Mouse (Mus musculus) lung, postnatal 0 days (tissue): ENCODE measurements around the gene Foxj2. TPM values are rescaled to one million over a fixed set of nuclear protein-coding genes. Genes with fewer than 3 reads are reported as not detected.

Experiments used
- ATAC-seq: fragments of 200-750 bp; cut with Nextera tagmentation; 2 replicates; pipeline ENCODE4 v1.8.0; 2017; ENCODE audit warnings: moderate library complexity
- DNase-seq: peaks from one replicate; pipeline ENCODE4 v3.0.0-alpha.2; 2016; ENCODE audit warnings: low spot score
- H3K27ac ChIP-seq: fragments of 300-500 bp; sonication (generic); 2 replicates; pipeline ENCODE4 v1.5.1; 2014; ENCODE audit warnings: antibody characterized with exemption, mild to moderate bottlenecking, low read length, mixed read lengths
- H3K27me3 ChIP-seq: fragments of 300-500 bp; sonication (generic); replicated peaks from 2 replicates; pipeline ENCODE4 v1.6.1; 2014; ENCODE audit warnings: low read length, mixed read lengths; ENCODE audit not compliant: insufficient read depth
- H3K36me3 ChIP-seq: fragments of 300-500 bp; sonication (generic); 2 replicates; pipeline ENCODE4 v1.6.1; 2014; ENCODE audit warnings: low read length, mixed read lengths; ENCODE audit not compliant: insufficient read depth
- H3K4me1 ChIP-seq: fragments of 300-500 bp; sonication (generic); 2 replicates; pipeline ENCODE4 v1.6.1; 2014; ENCODE audit warnings: antibody characterized with exemption, low read depth, low read length, mixed read lengths; ENCODE audit not compliant: insufficient read depth
- H3K4me2 ChIP-seq: fragments of 300-500 bp; sonication (generic); replicated peaks from 2 replicates; pipeline ENCODE4 v1.6.1; 2014; ENCODE audit warnings: low read depth, mild to moderate bottlenecking, low read length, moderate library complexity, mixed read lengths
- H3K4me3 ChIP-seq: fragments of 300-500 bp; sonication (generic); 2 replicates; pipeline ENCODE4 v1.5.1; 2014; ENCODE audit warnings: low read depth, low read length
- H3K9ac ChIP-seq: fragments of 300-500 bp; sonication (generic); replicated peaks from 2 replicates; pipeline ENCODE4 v1.6.1; 2014; ENCODE audit warnings: low read depth, mild to moderate bottlenecking
- H3K9me3 ChIP-seq: fragments of 300-500 bp; sonication (generic); 2 replicates; pipeline ENCODE4 v1.6.1; 2016; ENCODE audit warnings: low read length, mixed read lengths
- CTCF ChIP-seq: IDR thresholded peaks from 2 replicates; pipeline ENCODE4 v1.5.1; 2016; ENCODE audit warnings: antibody characterized with exemption, mild to moderate bottlenecking
- EP300 ChIP-seq: IDR thresholded peaks from 2 replicates; pipeline ENCODE4 v1.6.1; 2016; ENCODE audit warnings: antibody characterized with exemption, mild to moderate bottlenecking, control low read depth
- WGBS: fragments of 180-500 bp; shearing (Covaris S2); extraction: QIAGEN DNeasy Blood & Tissue Kit; methylation state at CpG from one replicate; pipeline ENCODE4 v1.1.7; 2014; 5-methylcytosine and 5-hydroxymethylcytosine counted together
- polyA plus RNA-seq: library from polyadenylated mRNA; unstranded; fragments of >200 nt; fragmentation: Nextera tagmentation; extraction: Ambion mirVana; gene quantifications from 2 replicates; pipeline ENCODE4 v1.2.1, GENCODE M21; 2015

Gene Foxj2
- polyA plus RNA-seq, 1 experiment from 2014 or later, result 5.5 TPM

GRCm38 (mm10) chr6:122874720-122875389, 55.1 kb downstream of the Foxj2 start:
- peak overlapping the region; percentile 77 for H3K9ac ChIP-seq
- H3K27me3 ChIP-seq, result no peaks in the 10 kb centered on the region
- ATAC-seq (peak; percentile 72), DNase-seq (peak; percentile 61)
- TF ChIP-seq EP300 (no peak), CTCF (no peak)
- no peaks in the 10 kb centered on the region for H3K9me3 ChIP-seq
- peak overlapping the region; percentile 86 for H3K27ac ChIP-seq
- peak overlapping the region; percentile 71 for H3K4me2 ChIP-seq
- H3K4me3 ChIP-seq, result peak overlapping the region; percentile 95
- H3K36me3 ChIP-seq, result no peaks in the 10 kb centered on the region
- WGBS, result under 1% methylated on average over 31 of the region's 31 CpGs
- H3K4me1 ChIP-seq, result peaks cover 4% of the 10 kb centered on the region; the same call in 1 of the 2 replicates

GRCm38 (mm10) chr6:122879141-122879735, 59.5 kb downstream of the Foxj2 start:
- no peak overlapping the region for H3K27ac ChIP-seq
- peaks cover 34% of the 10 kb centered on the region for H3K36me3 ChIP-seq
- H3K9ac ChIP-seq, result no peak overlapping the region
- no peak overlapping the region for H3K4me3 ChIP-seq
- DNase-seq (no peak), ATAC-seq (no peak)
- no peak overlapping the region for H3K4me2 ChIP-seq
- 77% methylated on average over 7 of the region's 7 CpGs for WGBS
- H3K4me1 ChIP-seq, result peaks cover 4% of the 10 kb centered on the region; the same call in 1 of the 2 replicates
- no peaks in the 10 kb centered on the region for H3K27me3 ChIP-seq
- TF ChIP-seq CTCF (no peak), EP300 (no peak)
- H3K9me3 ChIP-seq, result no peaks in the 10 kb centered on the region

- Histone ChIP-seq H3K9ac (no peak overlapping the region), H3K27me3 (no peaks in the 10 kb centered on the region), H3K27ac (no peak overlapping the region), H3K9me3 (no peaks in the 10 kb centered on the region), H3K4me1 (peaks cover 4% of the 10 kb centered on the region; the same call in 1 of the 2 replicates), H3K36me3 (peaks cover 41% of the 10 kb centered on the region), H3K4me2 (no peak overlapping the region), H3K4me3 (no peak overlapping the region)
- TF ChIP-seq EP300, result no peak
- no peak for TF ChIP-seq CTCF
- 75% methylated on average over 7 of the region's 7 CpGs for WGBS
- DNase-seq, result no peak
- ATAC-seq, result no peak
These were observed 60.2 kb downstream of the Foxj2 start for GRCm38 (mm10) chr6:122879781-122880505.

GRCm38 (mm10) chr6:122881287-122881686, 61.6 kb downstream of the Foxj2 start:
- H3K27me3 ChIP-seq, result no peaks in the 10 kb centered on the region
- no peak overlapping the region for H3K9ac ChIP-seq
- H3K9me3 ChIP-seq, result no peaks in the 10 kb centered on the region
- no peak overlapping the region for H3K4me2 ChIP-seq
- no peak for DNase-seq
- no peak overlapping the region for H3K27ac ChIP-seq
- TF ChIP-seq EP300, result no peak
- no peaks in the 10 kb centered on the region for H3K4me1 ChIP-seq
- H3K4me3 ChIP-seq, result no peak overlapping the region
- no peak for ATAC-seq
- 90% methylated on average over 12 of the region's 12 CpGs for WGBS
- H3K36me3 ChIP-seq, result peaks cover 44% of the 10 kb centered on the region

GRCm38 (mm10) chr6:122883603-122884002, 63.9 kb downstream of the Foxj2 start:
- Histone ChIP-seq H3K27ac (no peak overlapping the region), H3K36me3 (peaks cover 65% of the 10 kb centered on the region), H3K27me3 (no peaks in the 10 kb centered on the region), H3K4me3 (no peak overlapping the region), H3K4me2 (no peak overlapping the region), H3K9ac (no peak overlapping the region), H3K4me1 (no peaks in the 10 kb centered on the region), H3K9me3 (no peaks in the 10 kb centered on the region)
- no peak for TF ChIP-seq CTCF
- no peak for ATAC-seq
- no peak for DNase-seq
- WGBS, result 91% methylated on average over 9 of the region's 9 CpGs

- TF ChIP-seq CTCF (no peak), EP300 (no peak)
- no peak overlapping the region for H3K9ac ChIP-seq
- no peak overlapping the region for H3K27ac ChIP-seq
- ATAC-seq, result no peak
- H3K27me3 ChIP-seq, result no peaks in the 10 kb centered on the region
- 91% methylated on average over 2 of the region's 2 CpGs for WGBS
- no peak for DNase-seq
- no peaks in the 10 kb centered on the region for H3K9me3 ChIP-seq
- H3K4me3 ChIP-seq, result no peak overlapping the region
- no peak overlapping the region for H3K4me2 ChIP-seq
- no peaks in the 10 kb centered on the region for H3K4me1 ChIP-seq
- H3K36me3 ChIP-seq, result peaks cover 41% of the 10 kb centered on the region; the same call in 1 of the 2 replicates
These were observed 69.9 kb downstream of the Foxj2 start for GRCm38 (mm10) chr6:122889599-122889998.
